Mouse (Mus musculus): ENCODE measurements around the gene Gm10053. TPM values are rescaled to one million over a fixed set of nuclear protein-coding genes. Genes with fewer than 3 reads are reported as not detected.

The Gm10053 gene
- polyA plus RNA-seq, 1 experiment from 2014 or later = 235 TPM

- no peaks in the 10 kb centered on the region for H3K4me1 ChIP-seq (ENCODE audit: insufficient read depth)
- WGBS = 56% methylated on average over 3 of the region's 3 CpGs
- DNase-seq = no peak
- H3K9me3 ChIP-seq (ENCODE audit: low read depth, low read length) = no peaks in the 10 kb centered on the region
- H3K27ac ChIP-seq (ENCODE audit: low read depth) = no peak overlapping the region
- no peak for TF ChIP-seq CTCF (IDR thresholded peaks at IDR 0.05; ENCODE audit: low read depth)
- no peak overlapping the region for H3K4me3 ChIP-seq (ENCODE audit: low read depth, low read length)
- no peaks in the 10 kb centered on the region for H3K36me3 ChIP-seq (ENCODE audit: insufficient read depth)
- no peak overlapping the region for H3K9ac ChIP-seq
- no peak for ATAC-seq (ENCODE audit: insufficient read depth)
- no peak overlapping the region for H3K4me2 ChIP-seq
- H3K27me3 ChIP-seq (ENCODE audit: insufficient read depth, low read length) = peaks cover 9% of the 10 kb centered on the region; the same call in 1 of the 2 replicates
These were observed 11.4 kb downstream of the Gm10053 start for GRCm38 (mm10) chr19:24886888-24887287.

DNA sequence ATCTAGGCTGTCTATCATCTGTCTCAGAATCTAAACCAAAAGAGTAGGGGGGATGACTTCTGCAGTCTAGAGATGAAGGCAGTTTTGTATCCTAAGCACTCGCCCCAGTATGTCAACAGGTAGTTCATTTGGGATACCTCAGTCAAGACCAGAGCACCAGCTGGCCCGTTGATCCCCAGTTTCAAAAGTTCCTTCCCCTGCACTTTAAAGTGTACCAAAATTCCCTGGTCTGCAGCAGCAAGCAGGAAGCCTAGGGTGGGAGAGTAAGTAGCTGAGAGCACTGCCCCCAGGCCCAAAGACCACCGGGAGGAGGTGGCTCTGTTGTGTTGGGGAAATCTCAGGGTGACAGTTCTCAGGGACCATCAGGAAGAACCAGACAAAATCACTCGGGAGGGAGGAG lies 21.1 kb downstream of the Gm10053 start:
- Histone ChIP-seq H3K9me3 (ENCODE audit: low read depth, low read length) (no peaks in the 10 kb centered on the region), H3K4me1 (ENCODE audit: insufficient read depth) (no peaks in the 10 kb centered on the region), H3K4me2 (no peak overlapping the region), H3K27ac (ENCODE audit: low read depth) (no peak overlapping the region), H3K36me3 (ENCODE audit: insufficient read depth) (no peaks in the 10 kb centered on the region), H3K27me3 (ENCODE audit: insufficient read depth, low read length) (peaks cover 71% of the 10 kb centered on the region), H3K4me3 (ENCODE audit: low read depth, low read length) (no peak overlapping the region), H3K9ac (no peak overlapping the region)
- no peak for ATAC-seq (ENCODE audit: insufficient read depth)
- 16% methylated on average over 4 of the region's 4 CpGs for WGBS
- DNase-seq = no peak
- TF ChIP-seq CTCF (IDR thresholded peaks at IDR 0.05; ENCODE audit: low read depth) = no peak

GRCm38 (mm10) chr19:24897006-24897895 lies 21.8 kb downstream of the Gm10053 start:
- Histone ChIP-seq H3K9me3 (ENCODE audit: low read depth, low read length) (no peaks in the 10 kb centered on the region), H3K4me1 (ENCODE audit: insufficient read depth) (no peaks in the 10 kb centered on the region), H3K4me3 (ENCODE audit: low read depth, low read length) (peak overlapping the region; percentile 20; the same call in 1 of the 2 replicates), H3K9ac (no peak overlapping the region), H3K27me3 (ENCODE audit: insufficient read depth, low read length) (peaks cover 78% of the 10 kb centered on the region), H3K4me2 (peak overlapping the region; percentile 43; the same call in 1 of the 2 replicates), H3K36me3 (ENCODE audit: insufficient read depth) (no peaks in the 10 kb centered on the region), H3K27ac (ENCODE audit: low read depth) (no peak overlapping the region)
- WGBS = 1% methylated on average over 57 of the region's 57 CpGs
- DNase-seq (peak; percentile 37), ATAC-seq (ENCODE audit: insufficient read depth) (no peak; the same call in 1 of the 2 replicates)
- no peak for TF ChIP-seq CTCF (IDR thresholded peaks at IDR 0.05; ENCODE audit: low read depth)

GRCm38 (mm10) chr19:24897896-24898736 lies 22.6 kb downstream of the Gm10053 start:
- Histone ChIP-seq H3K9ac (no peak overlapping the region), H3K9me3 (ENCODE audit: low read depth, low read length) (no peaks in the 10 kb centered on the region), H3K4me3 (ENCODE audit: low read depth, low read length) (no peak overlapping the region), H3K4me1 (ENCODE audit: insufficient read depth) (no peaks in the 10 kb centered on the region), H3K27ac (ENCODE audit: low read depth) (no peak overlapping the region), H3K27me3 (ENCODE audit: insufficient read depth, low read length) (peaks cover 85% of the 10 kb centered on the region), H3K36me3 (ENCODE audit: insufficient read depth) (no peaks in the 10 kb centered on the region), H3K4me2 (no peak overlapping the region)
- peak; percentile 45 for DNase-seq
- ATAC-seq (ENCODE audit: insufficient read depth) = no peak
- WGBS = 2% methylated on average over 20 of the region's 20 CpGs
- no peak for TF ChIP-seq CTCF (IDR thresholded peaks at IDR 0.05; ENCODE audit: low read depth)

- no peak for TF ChIP-seq CTCF (IDR thresholded peaks at IDR 0.05; ENCODE audit: low read depth)
- Histone ChIP-seq H3K4me1 (ENCODE audit: insufficient read depth) (no peaks in the 10 kb centered on the region), H3K4me3 (ENCODE audit: low read depth, low read length) (peak overlapping the region; percentile 39; the same call in 1 of the 2 replicates), H3K27ac (ENCODE audit: low read depth) (no peak overlapping the region), H3K4me2 (peak overlapping the region; percentile 65), H3K36me3 (ENCODE audit: insufficient read depth) (no peaks in the 10 kb centered on the region), H3K9me3 (ENCODE audit: low read depth, low read length) (no peaks in the 10 kb centered on the region), H3K27me3 (ENCODE audit: insufficient read depth, low read length) (peaks cover 79% of the 10 kb centered on the region), H3K9ac (no peak overlapping the region)
- WGBS = 5% methylated on average over 34 of the region's 34 CpGs
- ATAC-seq (ENCODE audit: insufficient read depth) = no peak
- DNase-seq = peak; percentile 41
These were observed 23.5 kb downstream of the Gm10053 start for GRCm38 (mm10) chr19:24898737-24899577.
